Mouse (Mus musculus) liver, embryonic 15.5 days (tissue): ENCODE data around the gene Cdc14a. TPM values are rescaled to one million over a fixed set of nuclear protein-coding genes. Genes with fewer than 3 reads are reported as not detected.
"Not testable (repeated sequence)": the region's sequence is repeated elsewhere in the genome, so short reads cannot be mapped to it uniquely, and the experiment has no call there.

Experiments
- ATAC-seq: fragments of 200-750 bp; cut with Nextera tagmentation; 2 replicates; pipeline ENCODE4 v1.8.0; 2017; ENCODE audit warnings: moderate number of reproducible peaks, mild to moderate bottlenecking, moderate library complexity; ENCODE audit not compliant: insufficient read depth
- H3K27ac ChIP-seq: fragments of 300-500 bp; sonication (generic); replicated peaks from 2 replicates; pipeline ENCODE4 v1.5.1; 2015; ENCODE audit warnings: mild to moderate bottlenecking, inconsistent platforms
- H3K27me3 ChIP-seq: fragments of 300-500 bp; sonication (generic); 2 replicates; pipeline ENCODE4 v1.6.1; 2015; ENCODE audit warnings: mild to moderate bottlenecking, inconsistent platforms
- H3K36me3 ChIP-seq: fragments of 300-500 bp; sonication (generic); replicated peaks from 2 replicates; pipeline ENCODE4 v1.6.1; 2015; ENCODE audit warnings: moderate library complexity, mild to moderate bottlenecking, inconsistent platforms
- H3K4me1 ChIP-seq: fragments of 300-500 bp; sonication (generic); replicated peaks from 2 replicates; pipeline ENCODE4 v1.6.1; 2015; ENCODE audit warnings: inconsistent platforms
- H3K4me2 ChIP-seq: fragments of 300-500 bp; sonication (generic); 2 replicates; pipeline ENCODE4 v1.6.1; 2015; ENCODE audit warnings: moderate library complexity, mild to moderate bottlenecking, inconsistent platforms
- H3K4me3 ChIP-seq: fragments of 300-500 bp; sonication (generic); replicated peaks from 2 replicates; pipeline ENCODE4 v1.5.1; 2015; ENCODE audit warnings: mild to moderate bottlenecking, inconsistent platforms
- H3K9ac ChIP-seq: fragments of 300-500 bp; sonication (generic); 2 replicates; pipeline ENCODE4 v1.6.1; 2015; ENCODE audit warnings: moderate library complexity, mild to moderate bottlenecking, inconsistent platforms
- H3K9me3 ChIP-seq: fragments of 300-500 bp; sonication (generic); replicated peaks from 2 replicates; pipeline ENCODE4 v1.6.1; 2016; ENCODE audit warnings: inconsistent platforms
- WGBS: fragments of 180-500 bp; shearing (Covaris S2); methylation state at CpG from one replicate; pipeline ENCODE4 v1.1.7; 2015; ENCODE audit warnings: mixed read lengths; ENCODE audit not compliant: insufficient replicate concordance; 5-methylcytosine and 5-hydroxymethylcytosine counted together
- polyA plus RNA-seq: library from polyadenylated mRNA; unstranded; fragments of >200 nt; fragmentation: Nextera tagmentation; extraction: Ambion mirVana; gene quantifications from 2 replicates; pipeline ENCODE4 v1.2.1, GENCODE M21; 2015

The Cdc14a gene
- polyA plus RNA-seq, 1 experiment from 2014 or later, result 2.1 TPM

DNA sequence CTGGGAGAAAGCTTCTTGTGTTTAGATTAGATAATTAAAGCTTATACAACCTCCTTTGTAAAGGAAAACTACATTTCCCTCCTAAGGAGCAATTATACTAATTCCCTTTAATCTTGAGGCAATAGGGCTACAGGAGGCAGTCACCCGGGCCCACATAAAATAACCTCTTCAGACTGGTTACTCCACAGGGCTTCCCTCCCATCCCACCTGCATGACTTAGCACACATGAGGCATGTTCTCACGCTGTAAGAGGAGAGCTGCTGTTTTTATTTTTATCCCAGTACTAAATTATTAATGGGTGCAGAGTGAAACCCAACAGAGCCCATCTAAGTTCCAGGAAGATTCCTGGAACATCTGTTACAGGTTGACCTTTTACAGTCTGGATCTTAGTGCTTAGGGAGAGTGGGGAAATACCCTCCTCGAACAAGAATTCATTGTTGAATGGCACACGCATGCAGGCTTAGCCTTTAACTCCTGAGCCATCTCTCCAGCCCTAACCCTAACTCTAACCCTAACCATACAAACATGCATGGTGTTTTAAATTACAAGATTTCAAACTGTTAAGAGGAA is 54.9 kb downstream of the Cdc14a start:
- Histone ChIP-seq H3K4me2 (no peak overlapping the region), H3K9me3 (no peaks in the 10 kb centered on the region), H3K36me3 (no peaks in the 10 kb centered on the region), H3K9ac (no peak overlapping the region), H3K4me1 (no peaks in the 10 kb centered on the region), H3K4me3 (no peak overlapping the region), H3K27me3 (no peaks in the 10 kb centered on the region), H3K27ac (no peak overlapping the region)
- no peak for ATAC-seq
- WGBS, result 65% methylated on average over 4 of the region's 4 CpGs

DNA sequence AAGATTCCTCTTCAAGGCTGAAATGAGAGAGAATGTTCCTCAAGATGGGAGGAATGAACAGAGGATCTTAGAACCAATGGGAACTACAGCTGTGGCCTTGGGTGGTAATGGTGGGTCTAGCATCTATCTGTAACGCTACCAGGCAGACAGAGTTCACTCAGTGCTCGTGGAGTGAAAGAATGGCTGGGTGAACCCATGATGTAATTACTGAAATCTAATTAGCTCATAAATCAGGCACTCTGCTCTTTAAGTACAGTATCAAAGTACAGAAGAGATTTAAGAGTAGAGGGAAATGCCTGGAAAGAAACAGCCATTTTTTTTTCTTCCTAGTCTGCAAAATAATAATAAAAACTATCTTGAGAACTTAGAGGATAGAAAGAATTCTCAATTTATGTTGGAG is 57.7 kb downstream of the Cdc14a start:
- H3K9ac ChIP-seq, result no peak overlapping the region
- no peaks in the 10 kb centered on the region for H3K27me3 ChIP-seq
- no peaks in the 10 kb centered on the region for H3K4me1 ChIP-seq
- ATAC-seq, result no peak
- no peaks in the 10 kb centered on the region for H3K36me3 ChIP-seq
- no peak overlapping the region for H3K4me2 ChIP-seq
- H3K4me3 ChIP-seq, result no peak overlapping the region
- WGBS, result 83% methylated on average over 2 of the region's 2 CpGs
- no peaks in the 10 kb centered on the region for H3K9me3 ChIP-seq
- H3K27ac ChIP-seq, result no peak overlapping the region

DNA sequence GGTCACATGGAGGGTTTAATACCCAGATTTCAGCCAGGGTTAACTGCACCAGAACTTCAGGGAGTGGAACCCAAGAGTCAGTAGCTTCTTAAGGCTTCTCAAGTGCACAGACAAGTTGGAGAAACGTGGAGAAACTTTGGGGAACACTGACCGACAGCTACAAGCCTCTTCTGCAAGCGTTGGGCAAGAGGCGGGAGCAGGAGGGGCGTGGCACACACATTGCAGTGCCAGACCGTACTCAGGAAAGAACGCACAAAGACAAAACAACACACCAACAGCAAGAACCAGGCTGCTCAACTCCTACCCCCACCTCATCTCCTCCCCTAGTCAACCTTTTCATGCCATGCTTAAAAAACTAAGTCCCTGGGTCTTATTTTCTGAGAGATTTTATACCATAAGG is 61.9 kb downstream of the Cdc14a start:
- H3K27ac ChIP-seq, result no peak overlapping the region
- H3K4me1 ChIP-seq, result no peaks in the 10 kb centered on the region
- no peaks in the 10 kb centered on the region for H3K36me3 ChIP-seq
- WGBS, result 59% methylated on average over 7 of the region's 7 CpGs
- no peaks in the 10 kb centered on the region for H3K9me3 ChIP-seq
- no peak overlapping the region for H3K9ac ChIP-seq
- H3K27me3 ChIP-seq, result no peaks in the 10 kb centered on the region
- H3K4me2 ChIP-seq, result no peak overlapping the region
- no peak overlapping the region for H3K4me3 ChIP-seq
- no peak for ATAC-seq

DNA sequence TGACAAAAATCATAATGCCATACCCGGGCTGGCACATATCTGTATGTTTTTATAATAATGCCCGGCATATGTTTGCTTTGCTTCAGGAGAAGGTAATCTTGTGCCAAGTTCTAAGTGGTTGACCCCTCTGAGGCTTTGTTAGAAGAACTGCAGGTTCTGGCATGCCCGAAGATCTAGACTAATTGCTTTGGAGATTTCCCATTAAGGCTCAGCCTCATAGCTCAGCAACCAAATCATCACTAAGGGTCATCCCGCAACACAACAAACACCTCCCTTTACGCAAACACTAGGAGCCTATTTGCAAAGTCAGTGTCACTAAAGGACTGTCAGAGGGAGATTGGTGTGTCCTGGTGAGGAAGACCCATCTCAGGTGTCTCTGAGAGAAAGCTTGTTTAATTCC is 62.7 kb downstream of the Cdc14a start:
- no peaks in the 10 kb centered on the region for H3K9me3 ChIP-seq
- 81% methylated on average over 5 of the region's 5 CpGs for WGBS
- ATAC-seq, result no peak

DNA sequence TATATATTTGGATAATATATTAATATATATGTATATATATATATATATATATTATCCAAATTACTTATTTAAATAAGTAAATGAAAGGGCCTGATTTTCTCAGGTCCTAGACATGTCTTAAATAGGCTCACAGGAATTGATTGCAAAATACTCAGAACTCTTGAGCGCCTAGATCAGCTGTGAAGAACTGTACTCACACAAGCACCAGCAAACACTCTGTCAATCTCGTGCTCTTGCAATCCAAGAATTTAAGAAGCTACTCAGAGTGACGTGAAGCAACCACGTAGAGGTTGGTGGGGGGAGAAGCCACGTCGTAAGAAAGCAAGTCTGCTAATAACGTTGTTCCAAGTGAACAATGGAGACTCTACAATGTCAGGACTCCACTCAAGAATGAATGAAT is 66.0 kb downstream of the Cdc14a start:
- Histone ChIP-seq H3K4me3 (no peak overlapping the region), H3K9ac (no peak overlapping the region), H3K36me3 (no peaks in the 10 kb centered on the region), H3K4me2 (no peak overlapping the region), H3K27ac (no peak overlapping the region), H3K27me3 (no peaks in the 10 kb centered on the region), H3K4me1 (no peaks in the 10 kb centered on the region), H3K9me3 (no peaks in the 10 kb centered on the region)
- 71% methylated on average over 7 of the region's 7 CpGs for WGBS
- no peak for ATAC-seq

More for the DNA sequence above, 62.7 kb downstream of the Cdc14a start:
- Histone ChIP-seq H3K27ac (no peak overlapping the region), H3K4me3 (no peak overlapping the region), H3K27me3 (no peaks in the 10 kb centered on the region), H3K36me3 (no peaks in the 10 kb centered on the region), H3K4me2 (no peak overlapping the region), H3K9ac (no peak overlapping the region), H3K4me1 (no peaks in the 10 kb centered on the region)

DNA sequence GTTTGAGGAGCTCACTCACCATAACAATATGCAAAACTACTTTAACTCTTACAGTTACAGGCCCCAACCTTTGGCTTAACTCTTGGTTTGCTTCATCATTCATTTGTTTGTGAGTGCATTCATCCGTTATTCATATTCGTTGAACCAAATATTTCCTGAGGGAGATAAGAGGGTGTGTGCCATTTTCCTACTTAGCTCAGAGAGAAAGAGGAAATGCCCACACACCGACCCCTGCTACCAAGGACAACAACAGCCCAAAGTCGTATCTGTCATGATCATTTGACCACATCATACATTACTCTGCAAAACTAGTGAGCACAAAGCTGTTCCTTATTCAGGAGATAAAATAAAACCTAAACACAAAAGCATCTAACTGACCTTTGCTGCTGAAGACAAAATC is 66.7 kb downstream of the Cdc14a start:
- WGBS, result 17% methylated on average over 4 of the region's 4 CpGs
- Histone ChIP-seq H3K9me3 (no peaks in the 10 kb centered on the region), H3K27me3 (no peaks in the 10 kb centered on the region), H3K4me1 (no peaks in the 10 kb centered on the region), H3K36me3 (no peaks in the 10 kb centered on the region), H3K27ac (no peak overlapping the region), H3K4me2 (no peak overlapping the region), H3K9ac (no peak overlapping the region), H3K4me3 (no peak overlapping the region)
- ATAC-seq, result no peak

DNA sequence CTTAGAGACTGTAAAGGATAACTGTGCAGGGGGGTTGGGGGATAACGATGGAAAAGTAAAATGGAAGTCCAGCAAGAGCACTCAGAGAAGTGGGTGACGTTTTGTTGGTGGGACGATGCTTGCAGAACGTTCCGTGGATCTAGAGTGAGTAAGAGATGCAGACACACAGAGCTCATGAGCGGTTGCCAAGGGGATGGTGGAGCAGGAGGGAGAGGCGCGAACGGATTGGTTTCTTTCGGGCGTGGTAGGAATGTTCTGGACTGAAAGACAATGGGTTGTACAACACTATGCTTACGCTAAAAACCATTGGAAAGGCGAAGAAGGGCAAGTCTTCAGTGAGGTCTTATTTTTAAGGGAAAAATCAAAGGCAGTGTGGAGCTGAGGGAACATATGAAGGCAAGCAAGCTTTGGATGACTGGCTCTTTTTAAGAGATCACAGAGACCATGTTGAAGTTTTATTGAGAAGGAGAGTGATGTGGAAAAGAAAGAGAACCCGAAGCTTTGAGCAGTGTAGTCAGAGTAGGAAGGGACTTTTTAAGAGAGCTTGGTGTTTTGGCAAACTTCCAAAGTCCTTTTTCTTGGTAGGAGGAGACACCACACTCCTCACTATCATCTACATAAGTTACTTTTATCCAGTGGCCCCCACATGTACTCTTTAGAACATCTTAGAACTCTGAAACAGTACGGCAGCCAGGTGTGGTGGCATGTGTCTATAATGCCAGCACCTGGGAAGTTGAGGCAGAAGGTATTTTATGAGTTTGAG is 68.6 kb downstream of the Cdc14a start:
- Histone ChIP-seq H3K27me3 (no peaks in the 10 kb centered on the region), H3K4me3 (no peak overlapping the region), H3K4me1 (no peaks in the 10 kb centered on the region), H3K9ac (no peak overlapping the region), H3K9me3 (no peaks in the 10 kb centered on the region), H3K4me2 (no peak overlapping the region), H3K27ac (no peak overlapping the region), H3K36me3 (no peaks in the 10 kb centered on the region)
- no peak for ATAC-seq
- 80% methylated on average over 15 of the region's 15 CpGs for WGBS

DNA sequence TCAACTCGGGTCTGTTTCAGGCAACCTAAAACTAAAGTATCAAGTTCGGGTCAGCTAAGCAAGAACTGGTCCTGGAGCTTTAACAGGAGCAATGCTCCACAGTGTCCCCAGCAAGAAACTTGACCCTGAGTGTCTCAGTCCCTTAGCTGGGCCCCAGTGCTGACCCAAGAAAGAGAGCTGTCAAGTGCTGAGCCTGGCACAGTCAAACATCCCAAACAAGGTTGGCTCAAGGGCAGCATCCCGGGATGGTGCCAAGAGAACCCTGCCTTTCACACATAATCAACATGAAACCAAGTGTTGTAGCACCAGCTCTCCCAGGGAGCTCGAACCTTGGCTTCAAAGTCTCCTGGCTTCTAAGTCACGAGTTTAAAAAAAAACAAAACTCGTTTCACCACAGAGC is 71.3 kb downstream of the Cdc14a start:
- WGBS, result 71% methylated on average over 6 of the region's 6 CpGs
- Histone ChIP-seq H3K27ac (no peak overlapping the region), H3K9ac (no peak overlapping the region)

DNA sequence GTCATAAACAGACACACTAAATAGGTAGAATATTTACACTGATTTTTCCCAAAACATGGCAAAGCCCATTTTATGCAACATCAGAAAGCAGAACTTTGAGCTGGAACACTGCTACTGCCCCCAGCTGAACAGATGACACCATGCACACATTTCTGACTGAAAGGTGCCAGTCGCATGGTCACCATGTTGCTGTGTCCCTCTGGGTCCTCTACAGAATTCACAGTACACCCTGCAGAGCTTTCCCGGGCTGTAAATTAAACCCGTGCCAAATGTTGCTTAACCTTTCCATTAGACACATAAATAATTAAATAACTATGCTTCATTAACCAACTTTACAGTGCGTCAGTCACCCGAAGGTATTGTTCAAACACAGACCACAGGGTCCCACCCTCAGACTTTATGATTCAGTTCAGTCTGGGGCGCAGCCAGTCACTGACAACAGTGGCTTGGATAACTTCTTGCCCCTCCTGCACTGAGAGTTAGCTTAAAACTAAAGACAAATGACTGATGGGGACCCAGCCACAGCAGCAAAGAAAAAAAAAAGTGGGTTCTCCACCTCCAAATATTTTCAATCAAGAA is 73.4 kb downstream of the Cdc14a start:
- Histone ChIP-seq H3K4me2 (no peak overlapping the region), H3K4me1 (no peaks in the 10 kb centered on the region)
- no peak for ATAC-seq

More for the DNA sequence above, 71.3 kb downstream of the Cdc14a start:
- Histone ChIP-seq H3K4me3 (no peak overlapping the region), H3K9me3 (no peaks in the 10 kb centered on the region), H3K36me3 (no peaks in the 10 kb centered on the region), H3K4me1 (no peaks in the 10 kb centered on the region), H3K27me3 (no peaks in the 10 kb centered on the region), H3K4me2 (no peak overlapping the region)
- ATAC-seq, result no peak

DNA sequence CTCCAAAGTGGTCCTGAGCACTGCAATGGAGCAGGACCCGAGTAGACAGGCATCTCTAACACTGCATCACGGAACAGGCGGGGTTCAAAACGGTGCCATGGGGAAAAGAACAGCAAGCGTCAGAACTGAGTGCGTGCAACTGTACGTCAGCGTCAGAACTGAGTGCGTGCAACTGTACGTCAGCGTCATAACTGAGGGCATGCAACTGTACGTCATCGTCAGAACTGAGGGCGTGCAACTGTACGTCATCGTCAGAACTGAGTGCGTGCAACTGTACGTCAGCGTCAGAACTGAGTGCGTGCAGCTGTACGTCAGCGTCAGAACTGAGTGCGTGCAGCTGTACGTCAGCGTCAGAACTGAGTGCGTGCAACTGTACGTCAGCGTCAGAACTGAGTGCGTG is 76.3 kb downstream of the Cdc14a start:
- H3K4me1 ChIP-seq, H3K27me3 ChIP-seq, H3K27ac ChIP-seq, H3K4me3 ChIP-seq, H3K36me3 ChIP-seq, H3K9ac ChIP-seq, H3K4me2 ChIP-seq, H3K9me3 ChIP-seq, ATAC-seq: not testable (repeated sequence)
- WGBS, result 94% methylated on average over 29 of the region's 29 CpGs

More for the DNA sequence above, 73.4 kb downstream of the Cdc14a start:
- Histone ChIP-seq H3K27me3 (no peaks in the 10 kb centered on the region), H3K9ac (no peak overlapping the region), H3K4me3 (no peak overlapping the region), H3K36me3 (no peaks in the 10 kb centered on the region), H3K27ac (no peak overlapping the region), H3K9me3 (no peaks in the 10 kb centered on the region)
- WGBS, result 79% methylated on average over 6 of the region's 6 CpGs

DNA sequence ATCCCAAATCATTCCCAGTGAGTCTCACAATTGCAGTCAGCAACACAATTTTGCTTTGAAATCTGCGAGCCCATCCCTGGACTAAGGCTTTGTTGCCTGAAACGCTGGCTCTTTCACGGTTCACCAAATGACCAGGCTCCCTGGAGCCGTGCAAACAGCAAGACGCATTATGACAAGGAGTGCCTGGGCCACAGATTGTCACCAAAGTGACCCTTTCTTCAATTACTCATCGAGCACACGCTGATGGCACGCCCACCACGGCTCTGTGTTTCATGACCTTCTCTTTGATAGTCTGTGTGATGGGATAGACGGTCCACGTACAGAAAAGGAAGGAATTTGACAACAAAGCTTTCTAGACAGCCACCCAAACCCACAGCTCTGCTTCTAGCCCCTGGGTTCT is 78.6 kb downstream of the Cdc14a start:
- Histone ChIP-seq H3K4me3 (no peak overlapping the region), H3K27me3 (no peaks in the 10 kb centered on the region), H3K9me3 (no peaks in the 10 kb centered on the region), H3K27ac (no peak overlapping the region), H3K9ac (no peak overlapping the region), H3K4me2 (no peak overlapping the region), H3K4me1 (peaks cover 6% of the 10 kb centered on the region; the same call in 1 of the 2 replicates), H3K36me3 (no peaks in the 10 kb centered on the region)
- WGBS, result 80% methylated on average over 11 of the region's 11 CpGs
- ATAC-seq, result no peak
